Mouse (Mus musculus): ENCODE measurements around the gene Igfbp3.

The Igfbp3 gene

GRCm38 (mm10) chr11:7213501-7214341, at the start of gene Igfbp3:
Gene Igfbp3, minus strand, starts transcription at chr11:7213923.
- in situ Hi-C loops (cut with MboI, MseI), result no loop called here

GRCm38 (mm10) chr11:7250870-7251269, 37.1 kb upstream of the Igfbp3 start:
- in situ Hi-C loops (cut with MboI, MseI), result no loop called here

GRCm38 (mm10) chr11:7250415-7250814, 36.7 kb upstream of the Igfbp3 start:
- in situ Hi-C loops (cut with MboI, MseI), result no loop called here

GRCm38 (mm10) chr11:7244782-7245181, 31.1 kb upstream of the Igfbp3 start:
- in situ Hi-C loops (cut with MboI, MseI), result no loop called here

- in situ Hi-C loops (cut with MboI, MseI), result no loop called here
Observed at GRCm38 (mm10) chr11:7239041-7239740, 25.5 kb upstream of the Igfbp3 start.

GRCm38 (mm10) chr11:7238546-7238945, 24.8 kb upstream of the Igfbp3 start:
- in situ Hi-C loops (cut with MboI, MseI), result no loop called here

- in situ Hi-C loops (cut with MboI, MseI), result no loop called here
Observed at GRCm38 (mm10) chr11:7237712-7238111, 24.0 kb upstream of the Igfbp3 start.

- in situ Hi-C loops (cut with MboI, MseI), result no loop called here
Observed at GRCm38 (mm10) chr11:7236751-7237150, 23.0 kb upstream of the Igfbp3 start.

- in situ Hi-C loops (cut with MboI, MseI), result no loop called here
Observed at GRCm38 (mm10) chr11:7234981-7235609, 21.4 kb upstream of the Igfbp3 start.

GRCm38 (mm10) chr11:7234436-7234835, 20.7 kb upstream of the Igfbp3 start:
- in situ Hi-C loops (cut with MboI, MseI), result no loop called here

- in situ Hi-C loops (cut with MboI, MseI), result no loop called here
Observed at GRCm38 (mm10) chr11:7233333-7233732, 19.6 kb upstream of the Igfbp3 start.

GRCm38 (mm10) chr11:7231958-7232357, 18.2 kb upstream of the Igfbp3 start:
- in situ Hi-C loops (cut with MboI, MseI), result no loop called here

- in situ Hi-C loops (cut with MboI, MseI), result no loop called here
Observed at GRCm38 (mm10) chr11:7230000-7230399, 16.3 kb upstream of the Igfbp3 start.

GRCm38 (mm10) chr11:7228107-7228506, 14.4 kb upstream of the Igfbp3 start:
- in situ Hi-C loops (cut with MboI, MseI), result no loop called here

- in situ Hi-C loops (cut with MboI, MseI), result no loop called here
Observed at GRCm38 (mm10) chr11:7226810-7227550, 13.3 kb upstream of the Igfbp3 start.

- in situ Hi-C loops (cut with MboI, MseI), result no loop called here
Observed at GRCm38 (mm10) chr11:7226200-7226599, 12.5 kb upstream of the Igfbp3 start.

GRCm38 (mm10) chr11:7221826-7222225, 8.1 kb upstream of the Igfbp3 start:
- in situ Hi-C loops (cut with MboI, MseI), result loop anchor here (5.0 kb wide), 1 partner anchor 1175 kb away; no protein-coding TSS in a partner anchor

GRCm38 (mm10) chr11:7215703-7216102, 2.0 kb upstream of the Igfbp3 start:
- in situ Hi-C loops (cut with MboI, MseI), result no loop called here

GRCm38 (mm10) chr11:7214761-7215160, 1.0 kb upstream of the Igfbp3 start:
- in situ Hi-C loops (cut with MboI, MseI), result no loop called here

GRCm38 (mm10) chr11:7214342-7214660, 578 bp upstream of the Igfbp3 start:
- in situ Hi-C loops (cut with MboI, MseI), result no loop called here

GRCm38 (mm10) chr11:7213161-7213500, 592 bp downstream of the Igfbp3 start:
- in situ Hi-C loops (cut with MboI, MseI), result no loop called here

Data from T-helper 2 cell (primary cell).